Mouse (Mus musculus) small intestine, adult 2 months (tissue): Measurements from ENCODE around the gene Wdr54.

Source experiments
- CTCF ChIP-seq: fragments of 200-500 bp; IDR thresholded peaks from 2 replicates; pipeline ENCODE4 v1.5.1; 2012; ENCODE audit warnings: low read depth, mild to moderate bottlenecking, control low read depth, inconsistent platforms, low read length, moderate library complexity, mixed read lengths; ENCODE audit not compliant: insufficient replicate concordance, insufficient read length; ENCODE audit errors: extremely low read depth
- POLR2A ChIP-seq: fragments of 200-500 bp; IDR thresholded peaks from 2 replicates; pipeline ENCODE4 v1.6.1; 2012; ENCODE audit warnings: low read depth, mild to moderate bottlenecking, control low read depth, inconsistent platforms, low read length, moderate library complexity

DNA sequence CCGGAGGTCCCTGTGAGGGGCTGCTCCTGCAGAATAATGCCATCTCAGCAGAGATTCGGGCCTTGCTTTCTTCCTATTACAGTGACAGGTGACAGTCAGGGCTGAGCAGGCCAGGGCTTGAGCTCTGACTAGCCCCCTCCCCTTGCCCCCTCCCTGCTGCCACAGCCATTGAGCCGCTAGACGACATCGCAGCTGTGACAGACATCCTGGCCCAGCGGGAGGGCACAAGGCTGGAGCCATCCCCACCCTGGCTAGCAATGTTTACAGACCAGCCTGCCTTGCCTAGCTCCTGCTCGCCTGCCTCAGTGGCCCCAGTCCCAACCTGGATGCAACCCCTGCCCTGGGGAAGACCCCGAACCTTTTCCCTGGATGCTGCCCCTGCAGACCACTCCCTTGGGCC is 4.5 kb downstream of the Wdr54 start:
- TF ChIP-seq POLR2A (no peak), CTCF (no peak)
